Mouse (Mus musculus): ENCODE results near the gene Pkm.
A peak's percentile ranks its signal among the peaks of the same experiment; 100 is the strongest.

Pkm gene

GRCm38 (mm10) chr9:59709225-59709624 is 53.1 kb downstream of the Pkm start:
- DNase-seq: no peak

GRCm38 (mm10) chr9:59716275-59716898 is 60.2 kb downstream of the Pkm start:
- DNase-seq: no peak

GRCm38 (mm10) chr9:59718237-59718636 is 62.1 kb downstream of the Pkm start:
- no peak for DNase-seq

- DNase-seq: no peak
Observed at GRCm38 (mm10) chr9:59721144-59721543, 65.0 kb downstream of the Pkm start.

- peak; percentile 76 for DNase-seq
Observed at GRCm38 (mm10) chr9:59723096-59723657, 67.0 kb downstream of the Pkm start.

GRCm38 (mm10) chr9:59723791-59724442 is 67.7 kb downstream of the Pkm start:
- DNase-seq: peak; percentile 23

- no peak for DNase-seq
Observed at GRCm38 (mm10) chr9:59725515-59725914, 69.3 kb downstream of the Pkm start.

- DNase-seq: no peak
Observed at GRCm38 (mm10) chr9:59727569-59728286, 71.6 kb downstream of the Pkm start.

Data from cerebellum, adult 8-10 months (tissue).